Mouse (Mus musculus) right cerebral cortex, adult 18-20 months (tissue): Measurements from ENCODE around the gene Car12.

ENCODE experiments used
- DNase-seq: peaks from one replicate; pipeline ENCODE4 v3.0.0; 2022; ENCODE audit warnings: mixed read lengths

Gene Car12

GRCm38 (mm10) chr9:66714022-66714515, 583 bp downstream of the Car12 start:
- DNase-seq, result no peak

DNA sequence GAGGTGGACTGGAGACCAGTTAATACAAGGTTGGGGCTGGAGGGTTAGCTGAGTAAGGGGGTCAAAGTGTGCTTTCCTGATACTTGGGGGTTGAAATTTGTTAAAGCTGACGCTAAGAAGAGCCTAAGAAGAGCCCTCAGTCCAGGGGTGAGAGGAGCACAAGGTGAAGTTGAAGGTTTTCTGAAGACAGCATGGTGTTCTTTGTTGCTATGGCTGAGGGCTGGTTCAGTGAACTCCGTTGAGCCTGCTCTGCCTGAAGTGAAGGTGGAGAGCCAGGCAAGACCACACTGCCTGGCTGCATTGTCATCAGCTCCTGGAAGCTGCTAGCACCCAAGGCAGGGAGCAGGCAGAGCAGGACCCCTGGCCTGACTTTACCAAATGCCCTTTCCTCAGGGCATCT, 1.9 kb downstream of the Car12 start:
- DNase-seq, result no peak

DNA sequence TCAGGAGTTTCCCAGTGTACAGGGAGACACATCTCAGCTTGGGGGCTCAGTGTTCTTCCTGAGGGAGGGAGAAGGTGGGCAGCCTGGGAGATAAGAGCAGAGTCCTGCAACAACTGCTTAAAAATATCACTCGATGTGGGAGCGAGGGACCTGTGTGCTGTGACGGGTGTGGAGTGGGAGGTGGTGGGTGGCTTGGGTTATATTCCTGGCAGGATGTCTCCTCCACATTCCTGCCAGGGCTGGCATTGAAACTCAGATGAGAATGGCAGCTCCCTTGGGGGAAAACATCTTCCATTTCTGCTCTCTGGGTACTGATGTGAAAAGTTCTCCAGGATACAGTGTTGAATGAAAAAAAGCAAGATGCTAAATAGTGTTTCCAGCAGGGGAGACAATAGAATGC, 3.0 kb downstream of the Car12 start:
- peak; percentile 79 for DNase-seq

GRCm38 (mm10) chr9:66720686-66721450, 7.4 kb downstream of the Car12 start:
- DNase-seq, result no peak

DNA sequence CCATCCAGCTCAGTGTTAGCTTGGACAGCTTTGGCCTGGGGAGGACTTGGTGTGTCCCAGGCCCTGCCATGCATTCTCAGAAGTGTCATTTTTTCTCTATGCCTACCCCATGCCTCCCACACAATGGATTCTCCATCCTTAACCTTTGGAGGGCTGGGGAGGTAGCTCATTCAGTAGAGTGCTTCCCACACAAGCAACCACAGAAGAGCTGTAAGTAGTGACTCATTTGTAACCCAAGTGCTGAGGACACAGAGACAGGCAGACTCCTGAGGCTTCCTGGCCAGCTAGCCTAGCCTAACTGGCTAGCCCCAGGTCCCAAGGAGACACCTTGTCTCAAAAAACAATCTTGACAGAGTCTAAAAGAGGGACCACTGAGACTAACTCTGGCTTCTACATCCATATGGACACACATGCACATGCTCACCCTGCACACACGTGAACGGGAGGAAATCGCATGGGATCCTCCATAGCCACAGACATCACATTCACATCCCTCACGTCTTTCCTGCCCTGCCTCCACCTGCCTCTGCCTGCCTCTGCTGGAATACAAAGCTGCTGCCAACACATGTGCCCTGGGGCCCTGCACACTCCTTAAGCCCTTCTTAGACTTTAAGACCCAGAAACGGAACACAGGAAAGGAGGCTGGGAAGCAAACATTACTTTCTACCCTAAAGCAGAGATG, 8.8 kb downstream of the Car12 start:
- DNase-seq, result no peak

DNA sequence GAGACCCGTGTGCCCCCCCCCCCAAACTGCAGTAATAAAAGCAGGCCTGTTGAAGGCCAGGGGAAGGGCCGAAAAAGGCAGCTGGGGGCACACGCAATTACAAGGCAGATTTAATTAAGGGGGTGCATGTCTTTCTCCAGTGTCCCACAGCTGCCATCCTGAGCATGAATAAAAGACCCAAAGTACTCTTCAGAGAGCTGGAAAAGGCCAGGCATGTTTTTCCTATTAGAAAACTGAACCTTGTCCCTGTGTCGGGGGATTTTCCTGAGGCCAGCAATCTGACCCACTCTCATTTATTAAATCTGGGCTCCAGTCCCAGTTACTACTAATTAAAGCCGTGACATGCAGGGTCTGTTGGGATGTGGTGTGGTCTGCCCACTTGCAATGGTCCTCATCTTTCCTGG, 9.4 kb downstream of the Car12 start:
- DNase-seq, result no peak

DNA sequence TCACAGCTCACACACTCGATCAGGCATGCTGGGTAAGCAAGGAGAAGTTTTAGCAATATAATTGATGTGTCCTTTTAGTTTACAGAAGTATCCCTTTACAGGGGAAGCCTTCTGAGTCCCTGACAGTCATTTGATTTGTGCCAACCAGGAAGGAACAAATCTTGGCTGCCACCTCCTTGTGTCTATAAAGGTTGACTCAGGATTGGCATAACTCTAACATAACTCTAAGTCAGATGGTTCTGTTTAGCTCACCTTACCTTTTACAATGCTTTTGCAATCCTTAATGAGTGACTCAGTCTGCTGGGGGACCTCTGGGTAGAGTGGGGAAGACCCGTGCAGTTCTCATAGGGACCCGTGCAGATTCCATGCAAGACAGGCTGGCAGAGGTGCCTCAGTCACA, 12.1 kb downstream of the Car12 start:
- DNase-seq, result no peak

GRCm38 (mm10) chr9:66727333-66727732, 13.8 kb downstream of the Car12 start:
- DNase-seq, result no peak

- no peak for DNase-seq
Observed at GRCm38 (mm10) chr9:66730556-66730955, 17.1 kb downstream of the Car12 start.

DNA sequence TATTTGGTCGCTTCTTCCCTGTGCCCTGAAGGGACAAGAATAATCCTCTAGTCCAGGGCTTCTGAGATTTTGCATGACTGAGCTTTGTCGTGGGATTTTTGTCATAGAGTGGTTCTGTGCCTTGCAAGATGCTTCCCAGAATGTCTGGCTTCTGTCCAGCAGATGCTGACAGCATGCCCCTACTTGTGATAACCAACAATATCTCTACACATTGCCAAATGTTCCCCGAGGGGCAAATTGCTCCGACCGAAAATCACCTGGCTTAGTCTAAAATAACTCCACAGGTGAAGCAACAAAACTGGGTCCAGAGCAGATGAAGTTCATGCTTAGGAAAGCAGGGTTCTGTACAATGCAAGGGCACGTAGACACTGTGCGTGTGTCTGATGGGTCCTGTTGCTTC, 17.8 kb downstream of the Car12 start:
- no peak for DNase-seq

- peak; percentile 86 for DNase-seq
Observed at GRCm38 (mm10) chr9:66732791-66733691, 19.6 kb downstream of the Car12 start.

- DNase-seq, result no peak
Observed at GRCm38 (mm10) chr9:66734568-66734967, 21.1 kb downstream of the Car12 start.

DNA sequence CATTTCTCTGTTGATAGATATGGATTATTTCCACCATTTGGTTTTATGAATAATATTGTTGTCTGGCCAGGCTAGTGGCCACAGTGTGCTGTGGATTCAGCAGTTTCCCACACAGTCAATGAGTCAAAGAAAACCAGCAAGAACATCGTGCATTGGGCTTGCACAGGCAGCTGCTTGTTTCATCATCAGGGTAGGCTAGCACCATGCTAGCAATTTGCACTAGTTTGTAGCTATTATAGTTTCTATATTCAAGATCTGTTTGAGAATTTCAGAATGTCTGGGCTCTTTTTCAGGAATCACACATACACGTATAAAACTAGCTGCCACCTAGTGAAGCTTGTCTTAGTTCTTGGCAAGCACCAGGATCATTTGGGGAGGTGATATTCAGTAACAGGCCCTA, 21.6 kb downstream of the Car12 start:
- peak; percentile 46 for DNase-seq

DNA sequence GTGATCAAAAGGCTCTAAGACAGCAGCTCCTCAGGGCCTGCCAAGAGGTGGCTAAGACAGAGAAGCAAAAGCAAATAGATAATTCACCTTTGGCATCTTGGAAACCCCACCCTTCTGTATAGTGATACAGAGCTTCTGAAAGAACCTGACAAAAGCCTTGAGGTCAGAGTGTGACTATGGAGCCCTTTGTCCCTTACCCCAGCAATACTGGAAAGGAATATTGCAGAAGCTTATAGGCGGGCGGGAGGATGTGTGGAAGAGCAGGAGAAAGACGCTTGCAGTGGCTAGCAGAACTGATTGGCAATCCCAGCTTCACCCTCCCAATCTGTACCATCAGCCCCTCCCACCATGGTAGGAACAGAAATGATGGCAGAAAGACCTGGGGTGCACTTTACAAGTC, 22.5 kb downstream of the Car12 start:
- DNase-seq, result no peak

DNA sequence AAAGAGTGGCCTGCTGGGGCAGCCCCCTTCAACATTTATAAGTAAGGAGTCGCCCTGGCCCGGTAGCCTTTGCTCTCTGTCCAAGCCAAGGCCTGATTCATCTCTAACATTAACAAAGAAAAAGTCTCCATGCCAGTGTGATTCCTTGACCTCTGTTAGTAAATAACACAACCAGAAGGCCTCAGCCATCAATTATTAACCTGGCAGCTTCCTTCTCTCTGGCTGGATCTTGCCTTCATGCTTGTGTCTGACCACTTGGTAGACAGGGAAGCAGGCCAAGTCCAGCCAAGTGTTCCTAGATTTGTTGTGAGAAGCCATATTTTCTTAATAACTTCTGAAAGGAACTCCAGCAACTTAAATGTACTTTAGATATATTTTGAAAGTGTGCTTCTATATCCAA, 23.1 kb downstream of the Car12 start:
- DNase-seq, result no peak

- DNase-seq, result no peak
Observed at GRCm38 (mm10) chr9:66739516-66739915, 26.0 kb downstream of the Car12 start.

DNA sequence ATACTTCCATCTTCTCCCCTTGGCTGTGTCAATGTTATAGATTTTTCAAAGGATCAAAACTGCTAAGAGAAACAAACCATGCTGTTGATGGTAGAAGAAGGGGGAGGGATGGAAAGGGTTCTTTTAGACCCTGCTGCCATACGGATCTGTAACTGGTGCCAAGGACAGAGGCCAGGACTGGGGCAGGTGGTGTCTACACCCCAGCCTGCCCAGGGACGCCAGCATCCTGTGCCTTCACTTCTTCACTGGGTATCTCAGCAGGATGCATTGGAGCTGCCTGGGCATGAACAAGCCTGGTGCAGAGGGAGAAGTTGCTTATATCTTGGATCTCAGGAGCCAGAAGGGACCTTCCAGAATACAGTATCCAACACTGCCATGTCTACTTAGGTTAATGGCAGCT, 31.0 kb downstream of the Car12 start:
- no peak for DNase-seq

DNA sequence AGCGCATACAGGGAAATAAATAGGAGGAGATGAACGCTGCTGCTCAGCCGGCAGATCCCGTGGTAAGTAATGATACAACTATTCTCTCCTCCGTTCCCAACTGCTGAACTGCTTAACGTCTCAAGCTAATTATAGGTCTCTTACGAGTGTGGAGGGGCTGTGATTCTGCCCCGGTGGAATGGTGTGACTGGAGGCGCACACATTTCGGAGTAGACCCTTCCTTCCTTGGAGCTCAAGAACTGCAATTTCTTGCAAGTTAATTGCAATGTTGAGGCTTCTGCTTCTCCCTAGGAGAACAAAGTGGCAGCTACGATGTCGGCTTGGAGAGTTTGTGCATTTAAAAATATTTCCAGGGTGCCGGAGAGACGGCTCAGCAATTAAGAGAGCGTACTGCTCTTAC, 34.9 kb downstream of the Car12 start:
- DNase-seq, result peak; percentile 30

- DNase-seq, result peak; percentile 77
Observed at GRCm38 (mm10) chr9:66752849-66753248, 39.4 kb downstream of the Car12 start.

DNA sequence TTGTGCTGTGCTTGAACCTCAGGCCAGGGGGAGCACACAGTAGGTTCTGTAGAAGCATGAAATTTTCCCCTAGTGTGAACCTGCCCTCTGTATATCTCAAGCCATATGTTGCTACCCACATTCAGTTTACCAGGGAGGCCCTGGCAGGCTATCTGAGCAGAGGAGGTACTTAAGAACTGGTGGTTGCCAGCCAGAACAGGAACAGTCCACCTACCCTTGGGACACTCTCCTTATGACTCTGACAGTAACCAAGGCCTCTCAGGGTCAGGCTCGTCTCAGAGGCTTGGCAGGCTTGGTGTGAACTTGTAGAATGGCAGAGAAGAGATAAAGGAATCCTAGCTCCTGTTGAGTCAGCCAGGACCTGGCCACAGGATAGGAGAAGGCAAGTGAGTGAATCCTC, 47.5 kb downstream of the Car12 start:
- DNase-seq, result no peak

GRCm38 (mm10) chr9:66768721-66769120, 55.2 kb downstream of the Car12 start:
- no peak for DNase-seq

DNA sequence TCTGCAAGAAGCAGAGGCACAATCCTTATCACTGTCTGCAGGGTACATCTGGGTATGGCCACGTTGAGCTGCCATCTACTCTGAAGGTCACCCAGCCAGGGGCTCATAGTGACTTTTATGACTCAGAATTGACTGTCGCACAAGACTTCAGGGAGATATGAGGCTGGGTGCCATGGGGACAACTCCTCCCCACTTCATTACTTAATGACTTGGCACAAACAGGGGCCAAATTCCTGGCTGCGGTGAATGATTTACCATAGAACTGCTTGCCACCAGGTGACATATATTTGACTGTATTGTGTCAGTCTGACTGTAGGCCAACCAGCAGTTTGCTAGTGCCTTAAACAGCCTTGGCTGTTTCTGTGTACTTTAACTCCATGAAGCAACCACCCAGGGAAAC, 55.8 kb downstream of the Car12 start:
- DNase-seq, result no peak

GRCm38 (mm10) chr9:66770701-66771100, 57.2 kb downstream of the Car12 start:
- DNase-seq, result no peak
